Mouse (Mus musculus) telencephalon, adult 2 months (tissue): Measurements from ENCODE around the gene Gm28360.
"Not testable (repeated sequence)": the region's sequence is repeated elsewhere in the genome, so short reads cannot be mapped to it uniquely, and the experiment has no call there.

ENCODE experiments used
- DNase-seq: peaks from one replicate; pipeline ENCODE4 v3.0.0-alpha.2; 2011; ENCODE audit warnings: low read depth, low spot score

Gene Gm28360

DNA sequence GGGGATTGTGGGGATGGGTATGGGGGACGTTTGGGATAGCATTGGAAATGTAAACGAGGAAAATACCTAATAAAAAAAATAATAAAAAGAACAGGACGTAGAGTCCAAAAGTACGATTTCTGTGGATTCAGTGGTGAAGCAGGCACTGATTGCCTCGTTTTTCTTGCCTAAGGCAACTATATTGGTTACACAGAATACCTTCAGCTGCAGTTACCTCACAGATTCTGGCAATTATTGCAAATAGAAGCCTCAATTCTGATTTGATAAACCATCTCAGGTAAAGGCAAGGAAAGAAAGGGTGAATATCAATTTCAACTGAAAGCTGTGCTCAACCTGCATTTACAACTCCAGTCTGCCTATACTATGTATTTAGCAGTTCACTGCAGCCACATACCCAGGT is at the start of gene Gm28360:
Gene Gm28360 (plus strand): TSS at position 301 of the 400 bp plus-strand sequence.
- not testable (repeated sequence) for DNase-seq

DNA sequence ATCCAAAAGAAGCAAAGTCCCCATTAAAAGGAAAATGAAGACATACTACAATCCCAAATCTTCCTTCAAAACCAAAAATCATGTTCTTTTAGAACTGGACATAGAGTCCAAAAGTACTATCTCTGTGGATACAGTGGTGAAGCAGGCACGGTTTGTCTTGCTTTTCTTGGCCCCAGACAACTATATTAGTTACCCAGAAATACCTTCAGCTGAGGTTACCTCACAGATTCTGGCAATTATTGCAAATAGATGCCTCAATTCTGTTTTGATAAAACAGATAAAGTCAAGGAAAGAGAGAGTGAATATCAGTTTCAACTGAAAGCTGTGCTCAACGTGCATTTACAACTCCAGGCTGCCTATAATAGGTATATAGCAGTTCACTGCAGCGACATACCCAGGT is 49.0 kb upstream of the Gm28360 start, which contains the start of gene B020011L13Rik:
Gene B020011L13Rik (plus strand): TSS at position 301 of the 400 bp plus-strand sequence.
- not testable (repeated sequence) for DNase-seq

DNA sequence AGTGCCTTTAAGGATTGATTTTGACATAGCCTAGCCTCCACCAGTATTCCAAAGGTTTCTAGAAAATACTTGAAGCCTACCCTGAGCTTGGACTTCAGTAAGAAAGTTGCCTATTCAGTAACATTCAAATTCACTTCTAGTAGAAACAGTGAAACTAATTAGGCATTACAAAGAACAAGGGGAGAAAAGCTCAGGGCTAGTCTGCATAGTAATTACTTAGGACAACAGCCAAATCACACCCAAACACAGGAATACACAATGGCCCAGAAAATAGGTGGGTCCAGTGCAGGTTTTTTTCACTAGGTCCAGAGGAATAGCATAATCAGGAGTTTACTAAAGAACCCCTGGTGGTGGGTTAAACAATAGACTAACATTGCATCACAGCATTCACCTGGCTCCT is 13.6 kb upstream of the Gm28360 start:
- DNase-seq: not testable (repeated sequence)

DNA sequence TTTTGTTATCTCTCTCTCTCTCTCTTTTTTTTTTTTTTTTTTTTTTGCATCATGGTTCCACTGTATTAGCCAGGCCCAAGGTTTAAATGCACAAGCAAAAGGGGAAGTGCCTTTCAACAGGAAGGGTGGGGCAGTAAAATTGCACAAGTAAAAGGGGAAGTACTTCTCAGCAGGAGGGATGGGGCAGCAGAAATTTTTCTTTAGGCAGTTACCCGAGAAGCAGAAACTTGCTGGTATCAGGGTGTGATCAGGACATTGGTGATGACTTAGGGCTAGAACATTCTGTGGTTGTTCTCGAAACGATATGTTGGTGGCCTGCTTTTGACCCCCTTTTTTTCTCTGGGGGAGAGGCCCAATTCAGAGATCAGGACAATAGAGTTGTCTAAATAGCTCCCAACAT is 21.8 kb downstream of the Gm28360 start:
- not testable (repeated sequence) for DNase-seq
